Mouse (Mus musculus) G1E (cell line): ENCODE measurements around the gene Rmdn3. TPM values are rescaled to one million over a fixed set of nuclear protein-coding genes. Genes with fewer than 3 reads are reported as not detected.

Source experiments
- ATAC-seq: 2 replicates; pipeline ENCODE4 v1.8.0; 2016; ENCODE audit warnings: mild to moderate bottlenecking; ENCODE audit not compliant: insufficient number of reproducible peaks, poor library complexity, low FRiP score, severe bottlenecking; ENCODE audit errors: extremely low read depth
- DNase-seq: peaks from one replicate; pipeline ENCODE4 v3.0.0; 2012; ENCODE audit warnings: low spot score
- H3K27me3 ChIP-seq: 2 replicates; pipeline ENCODE4 v1.6.1; 2012; ENCODE audit warnings: mild to moderate bottlenecking, low read length, inconsistent platforms; ENCODE audit not compliant: insufficient read depth
- H3K36me3 ChIP-seq: replicated peaks from 2 replicates; pipeline ENCODE3; 2012; ENCODE audit warnings: mild to moderate bottlenecking, inconsistent platforms
- H3K4me1 ChIP-seq: 2 replicates; pipeline ENCODE4 v1.6.1; 2012; ENCODE audit warnings: low read depth, low read length, inconsistent platforms, mixed read lengths; ENCODE audit not compliant: insufficient read depth
- H3K4me3 ChIP-seq: 2 replicates; pipeline ENCODE4 v1.5.1; 2012; ENCODE audit warnings: low read depth, mild to moderate bottlenecking, inconsistent platforms, low read length, moderate library complexity, mixed read lengths
- H3K9me3 ChIP-seq: replicated peaks from 2 replicates; pipeline ENCODE4 v1.6.1; 2012; ENCODE audit warnings: inconsistent platforms
- CTCF ChIP-seq: IDR thresholded peaks from 2 replicates; pipeline ENCODE4 v1.5.1; 2012; ENCODE audit warnings: low read depth, low read length, inconsistent platforms, mixed read lengths
- GATA1 ChIP-seq: IDR thresholded peaks from 2 replicates; pipeline ENCODE4 v1.6.1; 2012; ENCODE audit warnings: borderline replicate concordance, low read length, inconsistent platforms, mixed read lengths
- GATA2 ChIP-seq: IDR thresholded peaks from 2 replicates; pipeline ENCODE4 v1.6.1; 2012; ENCODE audit warnings: low read depth, low read length, inconsistent platforms, borderline replicate concordance
- POLR2AphosphoS5 ChIP-seq: IDR thresholded peaks from 2 replicates; pipeline ENCODE4 v1.6.1; 2012; ENCODE audit warnings: low read depth, low read length, inconsistent platforms; ENCODE audit not compliant: insufficient replicate concordance
- TAL1 ChIP-seq: conservative IDR thresholded peaks from 2 replicates; pipeline ENCODE4 v1.6.1; 2012; ENCODE audit warnings: low read depth, low read length, inconsistent platforms, mixed read lengths
- polyA plus RNA-seq: library from polyadenylated mRNA; stranded (reverse); fragments of >175 nt; gene quantifications from 2 replicates; pipeline ENCODE4 v1.2.3, GENCODE M21; 2012
- total RNA-seq, 2 experiments: library from RNA; stranded (forward) in 1 of 2; stranded (reverse) in 1 of 2; fragments of 200-1000 nt in 1 of 2; fragments of >200 nt in 1 of 2; fragmentation: Nextera tagmentation in 1 of 2; gene quantifications; 2 replicates each; pipeline ENCODE4 v1.2.3; 2014 to 2017

The Rmdn3 gene
- total and polyA plus RNA-seq, 3 experiments = 54.9 to 95.9 (median 77.4) TPM

GRCm38 (mm10) chr2:119176761-119177160 is 19.9 kb upstream of the Rmdn3 start:
- no peak overlapping the region for H3K4me3 ChIP-seq
- H3K4me1 ChIP-seq = peaks cover 27% of the 10 kb centered on the region
- DNase-seq (no peak), ATAC-seq (no peak)
- H3K36me3 ChIP-seq = peaks cover 82% of the 10 kb centered on the region
- H3K9me3 ChIP-seq = no peaks in the 10 kb centered on the region
- H3K27me3 ChIP-seq = no peaks in the 10 kb centered on the region
- TF ChIP-seq TAL1 (no peak), CTCF (no peak), POLR2AphosphoS5 (no peak), GATA1 (no peak), GATA2 (no peak)

- peaks cover 29% of the 10 kb centered on the region for H3K4me1 ChIP-seq
- H3K27me3 ChIP-seq = no peaks in the 10 kb centered on the region
- H3K9me3 ChIP-seq = no peaks in the 10 kb centered on the region
- DNase-seq (no peak), ATAC-seq (no peak)
- peaks cover 82% of the 10 kb centered on the region for H3K36me3 ChIP-seq
- TF ChIP-seq POLR2AphosphoS5 = no peak
- no peak for TF ChIP-seq GATA1
- no peak for TF ChIP-seq GATA2
- TF ChIP-seq TAL1 = no peak
- TF ChIP-seq CTCF = no peak
- no peak overlapping the region for H3K4me3 ChIP-seq
Measured at GRCm38 (mm10) chr2:119175614-119176013, 18.8 kb upstream of the Rmdn3 start.

- peaks cover 32% of the 10 kb centered on the region for H3K4me1 ChIP-seq
- no peaks in the 10 kb centered on the region for H3K9me3 ChIP-seq
- ATAC-seq = no peak
- H3K4me3 ChIP-seq = no peak overlapping the region
- H3K36me3 ChIP-seq = peaks cover 77% of the 10 kb centered on the region
- H3K27me3 ChIP-seq = no peaks in the 10 kb centered on the region
- no peak for TF ChIP-seq TAL1
- TF ChIP-seq GATA1 = no peak
- no peak for TF ChIP-seq GATA2
- TF ChIP-seq CTCF = no peak
- TF ChIP-seq POLR2AphosphoS5 = no peak
- DNase-seq = no peak
Measured at GRCm38 (mm10) chr2:119174866-119175265, 18.0 kb upstream of the Rmdn3 start.

GRCm38 (mm10) chr2:119173991-119174651 is 17.3 kb upstream of the Rmdn3 start, which contains the start of gene Gm14137:
Gene Gm14137, plus strand, starts transcription at chr2:119174509.
- TF ChIP-seq POLR2AphosphoS5 (no peak), GATA1 (no peak), GATA2 (no peak), TAL1 (no peak), CTCF (no peak)
- Histone ChIP-seq H3K27me3 (peaks cover 2% of the 10 kb centered on the region; the same call in 1 of the 2 replicates), H3K4me1 (peaks cover 38% of the 10 kb centered on the region), H3K36me3 (peaks cover 70% of the 10 kb centered on the region), H3K9me3 (no peaks in the 10 kb centered on the region), H3K4me3 (no peak within 1 kb of the TSS)
- ATAC-seq (no peak), DNase-seq (no peak)

- Histone ChIP-seq H3K36me3 (peaks cover 59% of the 10 kb centered on the region), H3K27me3 (peaks cover 2% of the 10 kb centered on the region; the same call in 1 of the 2 replicates), H3K4me3 (no peak overlapping the region), H3K4me1 (peaks cover 40% of the 10 kb centered on the region), H3K9me3 (no peaks in the 10 kb centered on the region)
- TF ChIP-seq TAL1 = no peak
- TF ChIP-seq POLR2AphosphoS5 = no peak
- no peak for TF ChIP-seq GATA2
- no peak for TF ChIP-seq CTCF
- TF ChIP-seq GATA1 = no peak
- peak; percentile 70 for DNase-seq
- peak; percentile 72 for ATAC-seq
Measured at GRCm38 (mm10) chr2:119172862-119173576, 16.2 kb upstream of the Rmdn3 start.

GRCm38 (mm10) chr2:119172446-119172845 is 15.6 kb upstream of the Rmdn3 start:
- Histone ChIP-seq H3K9me3 (no peaks in the 10 kb centered on the region), H3K4me1 (peaks cover 46% of the 10 kb centered on the region), H3K4me3 (no peak overlapping the region; the same call in 1 of the 2 replicates), H3K27me3 (peaks cover 2% of the 10 kb centered on the region; the same call in 1 of the 2 replicates), H3K36me3 (peaks cover 55% of the 10 kb centered on the region)
- TF ChIP-seq GATA1 (no peak), CTCF (no peak), GATA2 (no peak), TAL1 (no peak), POLR2AphosphoS5 (no peak)
- DNase-seq (no peak), ATAC-seq (no peak)
